Mouse (Mus musculus) erythroblast, embryonic 14.5 days (primary cell): ENCODE measurements around the gene Fn1. TPM values are rescaled to one million over a fixed set of nuclear protein-coding genes. Genes with fewer than 3 reads are reported as not detected.

Experiments used
- H3K27me3 ChIP-seq: 2 replicates; pipeline ENCODE4 v1.6.1; 2012; ENCODE audit warnings: inconsistent platforms; ENCODE audit not compliant: control insufficient read depth
- H3K36me3 ChIP-seq: 2 replicates; pipeline ENCODE4 v1.6.1; 2012; ENCODE audit warnings: mild to moderate bottlenecking, inconsistent platforms; ENCODE audit not compliant: control insufficient read depth
- H3K4me1 ChIP-seq: 2 replicates; pipeline ENCODE4 v1.6.1; 2012; ENCODE audit warnings: inconsistent platforms; ENCODE audit not compliant: control insufficient read depth
- H3K4me3 ChIP-seq: replicated peaks from 2 replicates; pipeline ENCODE3; 2012; ENCODE audit warnings: moderate library complexity, mild to moderate bottlenecking, inconsistent platforms
- H3K9me3 ChIP-seq: 2 replicates; pipeline ENCODE4 v1.6.1; 2012; ENCODE audit warnings: low read length, inconsistent platforms, mixed read lengths; ENCODE audit not compliant: control insufficient read depth
- GATA1 ChIP-seq: IDR thresholded peaks from 2 replicates; pipeline ENCODE4 v1.6.1; 2012; ENCODE audit warnings: low read length, inconsistent platforms, mixed read lengths
- TAL1 ChIP-seq: IDR thresholded peaks from 3 replicates; pipeline ENCODE4 v1.6.1; 2012; ENCODE audit warnings: low read length, inconsistent platforms, mixed read lengths
- polyA plus RNA-seq: library from polyadenylated mRNA; stranded (reverse); fragments of >175 nt; gene quantifications from 2 replicates; pipeline ENCODE4 v1.2.3, GENCODE M21; 2012

The Fn1 gene
- polyA plus RNA-seq, 1 experiment: 0.28 TPM

- Histone ChIP-seq H3K27me3 (no peaks in the 10 kb centered on the region), H3K9me3 (peaks cover 7% of the 10 kb centered on the region; the same call in 1 of the 2 replicates), H3K4me1 (no peaks in the 10 kb centered on the region), H3K4me3 (no peak overlapping the region), H3K36me3 (peaks cover 19% of the 10 kb centered on the region; the same call in 1 of the 2 replicates)
- TF ChIP-seq GATA1 (no peak), TAL1 (no peak)
These were observed 59.8 kb downstream of the Fn1 start for GRCm38 (mm10) chr1:71593184-71593583.

GRCm38 (mm10) chr1:71590038-71590437 lies 63.0 kb downstream of the Fn1 start:
- Histone ChIP-seq H3K4me3 (no peak overlapping the region), H3K36me3 (peaks cover 13% of the 10 kb centered on the region; the same call in 1 of the 2 replicates), H3K9me3 (peaks cover 7% of the 10 kb centered on the region; the same call in 1 of the 2 replicates), H3K4me1 (no peaks in the 10 kb centered on the region), H3K27me3 (no peaks in the 10 kb centered on the region)
- no peak for TF ChIP-seq TAL1
- TF ChIP-seq GATA1: no peak

GRCm38 (mm10) chr1:71586658-71587057 lies 66.3 kb downstream of the Fn1 start:
- Histone ChIP-seq H3K9me3 (peaks cover 7% of the 10 kb centered on the region; the same call in 1 of the 2 replicates), H3K4me1 (no peaks in the 10 kb centered on the region), H3K27me3 (no peaks in the 10 kb centered on the region), H3K36me3 (peaks cover 8% of the 10 kb centered on the region; the same call in 1 of the 2 replicates), H3K4me3 (no peak overlapping the region)
- TF ChIP-seq TAL1 (no peak), GATA1 (no peak)

- Histone ChIP-seq H3K4me1 (no peaks in the 10 kb centered on the region), H3K4me3 (no peak overlapping the region), H3K9me3 (no peaks in the 10 kb centered on the region), H3K36me3 (peaks cover 14% of the 10 kb centered on the region), H3K27me3 (no peaks in the 10 kb centered on the region)
- TF ChIP-seq GATA1: no peak
- no peak for TF ChIP-seq TAL1
These were observed 69.1 kb downstream of the Fn1 start for GRCm38 (mm10) chr1:71583900-71584299.

GRCm38 (mm10) chr1:71583302-71583701 lies 69.7 kb downstream of the Fn1 start:
- Histone ChIP-seq H3K9me3 (no peaks in the 10 kb centered on the region), H3K4me3 (no peak overlapping the region), H3K27me3 (no peaks in the 10 kb centered on the region), H3K36me3 (peaks cover 20% of the 10 kb centered on the region), H3K4me1 (no peaks in the 10 kb centered on the region)
- TF ChIP-seq TAL1 (no peak), GATA1 (no peak)

- no peak overlapping the region for H3K4me3 ChIP-seq
- H3K27me3 ChIP-seq: no peaks in the 10 kb centered on the region
- TF ChIP-seq TAL1 (no peak), GATA1 (no peak)
- no peaks in the 10 kb centered on the region for H3K4me1 ChIP-seq
- H3K9me3 ChIP-seq: no peaks in the 10 kb centered on the region
- H3K36me3 ChIP-seq: peaks cover 47% of the 10 kb centered on the region
These were observed 72.6 kb downstream of the Fn1 start for GRCm38 (mm10) chr1:71580408-71580807.

GRCm38 (mm10) chr1:71579526-71579925 lies 73.5 kb downstream of the Fn1 start:
- TF ChIP-seq GATA1 (no peak), TAL1 (no peak)
- H3K4me1 ChIP-seq: no peaks in the 10 kb centered on the region
- no peaks in the 10 kb centered on the region for H3K27me3 ChIP-seq
- peaks cover 54% of the 10 kb centered on the region for H3K36me3 ChIP-seq
- no peaks in the 10 kb centered on the region for H3K9me3 ChIP-seq
- no peak overlapping the region for H3K4me3 ChIP-seq

- Histone ChIP-seq H3K4me1 (no peaks in the 10 kb centered on the region), H3K4me3 (no peak overlapping the region), H3K27me3 (no peaks in the 10 kb centered on the region), H3K36me3 (peaks cover 74% of the 10 kb centered on the region), H3K9me3 (no peaks in the 10 kb centered on the region)
- TF ChIP-seq GATA1 (no peak), TAL1 (no peak)
These were observed 76.2 kb downstream of the Fn1 start for GRCm38 (mm10) chr1:71576837-71577236.

- TF ChIP-seq TAL1 (no peak), GATA1 (no peak)
- H3K9me3 ChIP-seq: no peaks in the 10 kb centered on the region
- no peak overlapping the region for H3K4me3 ChIP-seq
- H3K4me1 ChIP-seq: no peaks in the 10 kb centered on the region
- no peaks in the 10 kb centered on the region for H3K27me3 ChIP-seq
- peaks cover 83% of the 10 kb centered on the region for H3K36me3 ChIP-seq
These were observed 77.0 kb downstream of the Fn1 start for GRCm38 (mm10) chr1:71575987-71576386.

GRCm38 (mm10) chr1:71570116-71570515 lies 82.9 kb downstream of the Fn1 start:
- H3K4me3 ChIP-seq: no peak overlapping the region
- no peaks in the 10 kb centered on the region for H3K27me3 ChIP-seq
- no peaks in the 10 kb centered on the region for H3K9me3 ChIP-seq
- no peaks in the 10 kb centered on the region for H3K4me1 ChIP-seq
- peaks cover 86% of the 10 kb centered on the region for H3K36me3 ChIP-seq
- no peak for TF ChIP-seq TAL1
- TF ChIP-seq GATA1: no peak
